Mouse (Mus musculus) embryonic facial prominence, embryonic 11.5 days (tissue): ENCODE measurements around the gene Smpd3. TPM values are rescaled to one million over a fixed set of nuclear protein-coding genes. Genes with fewer than 3 reads are reported as not detected.

ENCODE experiments used
- ATAC-seq: fragments of 200-750 bp; cut with Nextera tagmentation; replicated peaks from 2 replicates; pipeline ENCODE4 v1.8.0; 2017; ENCODE audit warnings: low read depth; ENCODE audit not compliant: insufficient number of reproducible peaks, low FRiP score, low TSS enrichment
- DNase-seq: peaks from one replicate; pipeline ENCODE4 v3.0.0-alpha.2; 2015; ENCODE audit warnings: low spot score
- H3K27ac ChIP-seq: fragments of 300-500 bp; sonication (generic); replicated peaks from 2 replicates; pipeline ENCODE4 v1.5.1; 2014; ENCODE audit warnings: mild to moderate bottlenecking, low read depth, low read length, control low read depth
- H3K27me3 ChIP-seq: fragments of 300-500 bp; sonication (generic); 2 replicates; pipeline ENCODE4 v1.6.1; 2014; ENCODE audit warnings: mild to moderate bottlenecking, low read length, moderate library complexity, mixed read lengths; ENCODE audit not compliant: control insufficient read depth, insufficient read depth
- H3K36me3 ChIP-seq: fragments of 300-500 bp; sonication (generic); replicated peaks from 2 replicates; pipeline ENCODE4 v1.6.1; 2014; ENCODE audit warnings: low read depth, mild to moderate bottlenecking, low read length, moderate library complexity, mixed read lengths; ENCODE audit not compliant: control insufficient read depth, insufficient read depth
- H3K4me1 ChIP-seq: fragments of 300-500 bp; sonication (generic); 2 replicates; pipeline ENCODE4 v1.6.1; 2014; ENCODE audit warnings: low read length, mixed read lengths; ENCODE audit not compliant: control insufficient read depth, insufficient read depth
- H3K4me2 ChIP-seq: fragments of 300-500 bp; sonication (generic); 2 replicates; pipeline ENCODE4 v1.6.1; 2014; ENCODE audit warnings: low read depth, mild to moderate bottlenecking, control low read depth, low read length, moderate library complexity
- H3K4me3 ChIP-seq: fragments of 300-500 bp; sonication (generic); 2 replicates; pipeline ENCODE4 v1.5.1; 2014; ENCODE audit warnings: low read depth, low read length, control low read depth
- H3K9ac ChIP-seq: fragments of 300-500 bp; sonication (generic); replicated peaks from 2 replicates; pipeline ENCODE4 v1.6.1; 2014; ENCODE audit warnings: mild to moderate bottlenecking, control low read depth, low read length
- H3K9me3 ChIP-seq: fragments of 300-500 bp; sonication (generic); replicated peaks from 2 replicates; pipeline ENCODE4 v1.6.1; 2016; ENCODE audit warnings: mild to moderate bottlenecking, low read length, inconsistent platforms, mixed read lengths; ENCODE audit not compliant: control insufficient read depth
- WGBS: fragments of 180-500 bp; shearing (Covaris S2); extraction: QIAGEN DNeasy Blood & Tissue Kit; methylation state at CpG from one replicate; pipeline ENCODE4 v1.1.7; 2014; 5-methylcytosine and 5-hydroxymethylcytosine counted together
- polyA plus RNA-seq: library from polyadenylated mRNA; unstranded; fragments of >200 nt; fragmentation: Nextera tagmentation; extraction: Ambion mirVana; gene quantifications from 2 replicates; pipeline ENCODE4 v1.2.1, GENCODE M21; 2014

Smpd3 gene
- polyA plus RNA-seq = 2.0 and 2.9 TPM in 2 replicates

GRCm38 (mm10) chr8:106337852-106338521 is at the start of gene Smpd3:
Gene Smpd3 (minus strand): TSS chr8:106337988.
- no peak within 1 kb of the TSS for H3K27ac ChIP-seq
- peaks cover 2% of the 10 kb centered on the region for H3K4me1 ChIP-seq
- H3K4me3 ChIP-seq = peak within 1 kb of the TSS; percentile 39
- H3K4me2 ChIP-seq = peak within 1 kb of the TSS; percentile 60
- H3K36me3 ChIP-seq = no peaks in the 10 kb centered on the region
- peak within 1 kb of the TSS; percentile 43 for H3K9ac ChIP-seq
- 0% methylated on average over 45 of the region's 45 CpGs for WGBS
- ATAC-seq (peak; percentile 100), DNase-seq (peak; percentile 99)
- peaks cover 24% of the 10 kb centered on the region for H3K27me3 ChIP-seq
- no peaks in the 10 kb centered on the region for H3K9me3 ChIP-seq

- no peak overlapping the region for H3K27ac ChIP-seq
- no peaks in the 10 kb centered on the region for H3K4me1 ChIP-seq
- H3K9ac ChIP-seq = no peak overlapping the region
- no peaks in the 10 kb centered on the region for H3K36me3 ChIP-seq
- no peaks in the 10 kb centered on the region for H3K9me3 ChIP-seq
- ATAC-seq (no peak), DNase-seq (no peak)
- H3K4me2 ChIP-seq = no peak overlapping the region
- WGBS = 88% methylated on average over 6 of the region's 6 CpGs
- no peaks in the 10 kb centered on the region for H3K27me3 ChIP-seq
- no peak overlapping the region for H3K4me3 ChIP-seq
Observed at GRCm38 (mm10) chr8:106381026-106381425, 43.2 kb upstream of the Smpd3 start.

GRCm38 (mm10) chr8:106379357-106379756 is 41.6 kb upstream of the Smpd3 start:
- ATAC-seq (no peak), DNase-seq (no peak)
- WGBS = 84% methylated on average over 5 of the region's 5 CpGs
- H3K27ac ChIP-seq = no peak overlapping the region
- H3K4me1 ChIP-seq = no peaks in the 10 kb centered on the region
- H3K4me2 ChIP-seq = no peak overlapping the region
- H3K36me3 ChIP-seq = no peaks in the 10 kb centered on the region
- H3K9ac ChIP-seq = no peak overlapping the region
- H3K4me3 ChIP-seq = no peak overlapping the region
- H3K27me3 ChIP-seq = no peaks in the 10 kb centered on the region
- H3K9me3 ChIP-seq = no peaks in the 10 kb centered on the region

- no peaks in the 10 kb centered on the region for H3K27me3 ChIP-seq
- no peak overlapping the region for H3K4me3 ChIP-seq
- H3K9ac ChIP-seq = no peak overlapping the region
- no peaks in the 10 kb centered on the region for H3K36me3 ChIP-seq
- 59% methylated on average over 7 of the region's 7 CpGs for WGBS
- no peaks in the 10 kb centered on the region for H3K9me3 ChIP-seq
- no peak for ATAC-seq
- no peak for DNase-seq
- no peak overlapping the region for H3K4me2 ChIP-seq
- H3K4me1 ChIP-seq = no peaks in the 10 kb centered on the region
- no peak overlapping the region for H3K27ac ChIP-seq
Observed at GRCm38 (mm10) chr8:106378501-106379048, 40.8 kb upstream of the Smpd3 start.

- Histone ChIP-seq H3K36me3 (no peaks in the 10 kb centered on the region), H3K4me3 (no peak overlapping the region), H3K4me2 (no peak overlapping the region), H3K9ac (no peak overlapping the region), H3K4me1 (no peaks in the 10 kb centered on the region), H3K27me3 (no peaks in the 10 kb centered on the region), H3K9me3 (no peaks in the 10 kb centered on the region), H3K27ac (no peak overlapping the region)
- WGBS = 29% methylated on average over 9 of the region's 9 CpGs
- DNase-seq = no peak
- no peak for ATAC-seq
Observed at GRCm38 (mm10) chr8:106376862-106377261, 39.1 kb upstream of the Smpd3 start.

- no peaks in the 10 kb centered on the region for H3K9me3 ChIP-seq
- H3K4me2 ChIP-seq = no peak overlapping the region
- no peak overlapping the region for H3K9ac ChIP-seq
- H3K36me3 ChIP-seq = no peaks in the 10 kb centered on the region
- no peak overlapping the region for H3K4me3 ChIP-seq
- H3K4me1 ChIP-seq = no peaks in the 10 kb centered on the region
- H3K27me3 ChIP-seq = no peaks in the 10 kb centered on the region
- DNase-seq (no peak), ATAC-seq (no peak)
- H3K27ac ChIP-seq = no peak overlapping the region
- WGBS = 72% methylated on average over 7 of the region's 7 CpGs
Observed at GRCm38 (mm10) chr8:106375957-106376356, 38.2 kb upstream of the Smpd3 start.

GRCm38 (mm10) chr8:106369069-106369468 is 31.3 kb upstream of the Smpd3 start:
- Histone ChIP-seq H3K4me2 (no peak overlapping the region), H3K27me3 (no peaks in the 10 kb centered on the region), H3K4me1 (no peaks in the 10 kb centered on the region), H3K27ac (no peak overlapping the region), H3K36me3 (no peaks in the 10 kb centered on the region), H3K9me3 (no peaks in the 10 kb centered on the region), H3K9ac (no peak overlapping the region), H3K4me3 (no peak overlapping the region)
- WGBS = 85% methylated on average over 7 of the region's 7 CpGs
- ATAC-seq = no peak
- no peak for DNase-seq

GRCm38 (mm10) chr8:106368501-106368900 is 30.7 kb upstream of the Smpd3 start:
- 61% methylated on average over 3 of the region's 3 CpGs for WGBS
- no peaks in the 10 kb centered on the region for H3K4me1 ChIP-seq
- no peaks in the 10 kb centered on the region for H3K9me3 ChIP-seq
- no peak overlapping the region for H3K27ac ChIP-seq
- ATAC-seq = no peak
- no peaks in the 10 kb centered on the region for H3K36me3 ChIP-seq
- H3K27me3 ChIP-seq = no peaks in the 10 kb centered on the region
- no peak overlapping the region for H3K9ac ChIP-seq
- no peak overlapping the region for H3K4me3 ChIP-seq
- no peak for DNase-seq
- no peak overlapping the region for H3K4me2 ChIP-seq
